Mouse (Mus musculus) embryonic fibroblast, embryonic 13.5 days (primary cell): ENCODE results near the gene Gm38431. TPM values are rescaled to one million over a fixed set of nuclear protein-coding genes. Genes with fewer than 3 reads are reported as not detected.

ENCODE experiments used
- H3K27ac ChIP-seq: 2 replicates; pipeline ENCODE4 v1.5.1; 2012; ENCODE audit warnings: low read length, control low read depth, inconsistent platforms; ENCODE audit not compliant: insufficient read depth
- H3K4me1 ChIP-seq: 2 replicates; pipeline ENCODE4 v1.6.1; 2011; ENCODE audit warnings: low read length; ENCODE audit not compliant: control insufficient read depth, insufficient read depth
- H3K4me3 ChIP-seq: 2 replicates; pipeline ENCODE4 v1.5.1; 2011; ENCODE audit warnings: mild to moderate bottlenecking, control low read depth, low read length; ENCODE audit not compliant: insufficient read depth
- CTCF ChIP-seq: IDR thresholded peaks from 2 replicates; pipeline ENCODE4 v1.5.1; 2011; ENCODE audit warnings: mild to moderate bottlenecking, control low read depth, low read length, moderate library complexity, borderline replicate concordance; ENCODE audit not compliant: insufficient read depth
- POLR2A ChIP-seq: IDR thresholded peaks from 2 replicates; pipeline ENCODE4 v1.6.1; 2011; ENCODE audit warnings: low read depth, mild to moderate bottlenecking, control low read depth, low read length, moderate library complexity
- polyA plus RNA-seq: library from polyadenylated mRNA; stranded (reverse); fragments of >200 nt; gene quantifications from 2 replicates; pipeline ENCODE4 v1.2.4, GENCODE M21; 2011; ENCODE audit warnings: low read depth; ENCODE audit not compliant: missing spikeins, insufficient read length

The Gm38431 gene
- polyA plus RNA-seq, result 2.4 and 5.2 TPM in 2 replicates

DNA sequence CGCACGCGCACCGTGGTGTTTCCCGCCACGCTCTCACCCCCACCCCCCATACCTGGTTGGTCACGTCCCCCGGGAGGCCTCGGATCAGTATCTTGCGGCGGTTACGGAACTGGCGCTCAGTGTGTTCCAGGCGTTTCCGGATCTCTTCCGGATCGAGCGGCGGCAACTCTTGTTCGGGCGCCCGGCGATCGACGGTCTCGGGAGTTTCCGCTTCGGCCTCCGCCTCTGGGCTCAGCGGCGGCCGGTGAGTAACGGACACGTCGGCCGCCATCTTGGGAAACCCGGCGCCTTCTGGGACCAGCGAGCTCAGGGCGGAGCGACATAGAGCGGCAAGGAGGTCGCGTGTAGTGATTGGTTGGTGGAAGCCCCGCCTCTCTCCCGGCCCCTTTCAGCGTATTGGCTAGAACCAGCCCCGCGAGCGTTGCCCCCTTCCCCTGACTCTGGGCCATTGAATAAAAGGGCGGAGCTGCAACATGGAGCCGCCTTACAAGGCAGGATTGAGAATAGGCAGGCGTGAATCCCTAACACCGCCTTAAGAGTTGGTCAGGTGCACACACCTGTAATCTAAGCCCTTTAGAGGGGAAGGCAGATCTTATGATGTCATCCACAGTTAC is at the start of gene Gm38431, which contains the start of gene Raver1:
Gene Gm38431, minus strand, starts transcription at position 291 of the 614 bp plus-strand sequence.
Gene Raver1, minus strand, starts transcription at position 302 of the 614 bp plus-strand sequence.
- TF ChIP-seq CTCF, result no peak
- TF ChIP-seq POLR2A, result peak; percentile 97
- no peaks in the 10 kb centered on the region for H3K4me1 ChIP-seq
- peak within 1 kb of the TSS; percentile 84 for H3K4me3 ChIP-seq
- H3K27ac ChIP-seq, result peak within 1 kb of the TSS; percentile 88

DNA sequence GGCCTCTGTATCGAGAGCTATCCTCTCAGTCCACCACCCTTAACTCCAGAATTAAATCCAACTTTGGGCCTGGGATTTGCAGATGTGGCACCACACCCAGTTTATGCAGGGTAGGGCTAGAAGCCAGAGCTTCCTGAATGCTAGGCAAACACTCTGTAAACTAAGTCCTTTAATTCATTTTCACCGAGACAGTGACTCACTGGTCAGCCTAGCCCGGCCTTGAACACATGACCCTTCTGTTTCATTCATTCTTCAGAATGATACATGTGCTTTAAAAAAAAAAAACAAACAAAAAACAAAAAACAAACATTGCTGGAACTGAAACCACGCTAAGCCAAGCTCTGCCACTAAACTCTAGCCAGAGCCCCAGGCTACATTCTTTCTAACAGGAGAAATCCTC is 46.6 kb upstream of the Gm38431 start:
- Histone ChIP-seq H3K27ac (no peak overlapping the region), H3K4me1 (peaks cover 12% of the 10 kb centered on the region), H3K4me3 (no peak overlapping the region)
- TF ChIP-seq POLR2A (no peak), CTCF (no peak)

DNA sequence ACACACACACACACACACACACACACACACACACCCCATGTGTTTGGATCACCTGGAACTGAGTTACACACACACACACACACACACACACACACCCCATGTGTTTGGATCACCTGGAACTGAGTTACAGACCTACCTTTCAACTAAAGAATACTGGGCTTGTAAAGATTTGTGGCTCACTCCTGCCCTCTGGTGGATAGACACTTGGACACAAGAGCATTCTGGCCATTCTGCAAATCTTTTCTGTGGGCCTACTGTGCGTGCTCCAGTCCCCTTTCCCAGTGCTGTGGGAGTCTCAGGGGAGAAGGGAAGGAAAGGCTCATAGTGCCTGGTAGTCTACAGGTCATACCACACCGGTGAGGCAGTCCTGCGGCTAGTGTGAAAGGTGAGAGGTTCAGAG is 45.4 kb upstream of the Gm38431 start:
- Histone ChIP-seq H3K4me3 (no peak overlapping the region), H3K27ac (no peak overlapping the region), H3K4me1 (peaks cover 12% of the 10 kb centered on the region)
- no peak for TF ChIP-seq CTCF
- TF ChIP-seq POLR2A, result no peak

DNA sequence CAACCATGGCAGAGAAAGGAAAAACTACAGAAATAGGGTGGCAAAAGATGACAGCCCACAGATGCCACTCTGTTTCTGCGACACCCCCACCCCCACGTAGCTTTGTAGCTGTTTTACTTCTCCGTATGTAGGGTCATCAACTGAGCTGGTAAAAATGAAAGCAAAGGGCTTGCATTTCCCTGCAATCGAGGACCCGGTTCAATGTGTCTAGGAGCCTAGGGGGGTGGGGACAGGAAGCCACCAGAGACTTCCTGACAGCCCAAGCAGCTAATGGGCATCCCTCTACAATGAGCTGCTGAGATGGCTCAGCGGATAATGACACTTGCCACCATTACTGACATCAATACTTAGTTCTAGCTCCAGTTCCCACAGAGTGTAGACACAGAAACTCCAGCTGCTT is 44.6 kb upstream of the Gm38431 start:
- Histone ChIP-seq H3K4me1 (peaks cover 12% of the 10 kb centered on the region), H3K4me3 (no peak overlapping the region), H3K27ac (peak overlapping the region; percentile 95)
- no peak for TF ChIP-seq CTCF

DNA sequence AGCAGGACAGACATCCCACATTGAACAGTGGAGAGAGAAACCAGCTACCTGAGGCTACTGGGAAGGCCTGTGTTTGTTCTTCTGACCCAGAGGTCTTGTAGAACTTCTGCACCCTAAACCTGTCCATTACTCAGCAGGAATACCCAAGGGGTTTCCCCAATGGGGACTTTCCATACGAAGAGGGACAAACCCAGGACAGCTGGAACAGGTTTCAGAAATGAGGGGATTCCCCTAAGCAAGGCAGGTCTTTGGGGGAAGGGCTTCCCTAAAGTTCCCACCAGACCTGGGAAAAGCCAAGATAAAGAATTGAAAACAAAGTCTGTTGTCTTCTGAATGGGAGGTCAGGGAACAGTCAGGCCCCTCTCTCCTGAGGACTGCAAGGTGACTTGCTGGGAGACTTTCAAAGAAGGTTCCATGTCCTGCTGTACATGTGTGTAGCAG is 44.2 kb upstream of the Gm38431 start:
- Histone ChIP-seq H3K27ac (peak overlapping the region; percentile 95), H3K4me3 (no peak overlapping the region), H3K4me1 (peaks cover 12% of the 10 kb centered on the region)
- TF ChIP-seq CTCF (no peak), POLR2A (no peak)

DNA sequence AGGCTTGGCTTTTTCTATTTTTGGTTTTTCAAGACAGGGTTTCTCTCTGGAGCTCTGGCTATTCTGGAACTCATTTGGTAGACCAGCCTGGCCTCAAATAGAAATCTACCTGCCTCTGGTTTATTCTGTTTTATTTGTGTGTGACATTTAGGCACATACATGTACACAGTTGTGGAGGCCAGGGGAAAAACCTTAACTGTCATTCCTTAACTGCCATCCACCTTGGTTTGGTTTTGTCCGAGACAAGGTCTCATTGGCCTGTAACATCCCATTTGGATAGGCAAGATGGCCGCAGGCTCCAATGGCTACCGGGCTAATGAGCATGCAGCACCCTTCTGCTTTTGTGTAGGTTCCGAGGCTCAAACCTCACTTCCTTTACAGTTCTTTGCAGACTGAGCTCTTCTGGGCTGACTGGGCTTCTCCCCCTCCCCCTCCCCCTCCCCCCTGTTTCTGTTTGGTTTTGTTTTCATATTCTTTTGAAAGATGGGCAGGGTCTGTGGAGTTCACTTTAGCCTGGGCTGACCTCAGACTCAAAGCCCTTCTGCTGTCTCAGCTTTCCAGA is 43.6 kb upstream of the Gm38431 start:
- Histone ChIP-seq H3K27ac (peak overlapping the region; percentile 95), H3K4me3 (no peak overlapping the region), H3K4me1 (peaks cover 12% of the 10 kb centered on the region)
- no peak for TF ChIP-seq POLR2A
- no peak for TF ChIP-seq CTCF

DNA sequence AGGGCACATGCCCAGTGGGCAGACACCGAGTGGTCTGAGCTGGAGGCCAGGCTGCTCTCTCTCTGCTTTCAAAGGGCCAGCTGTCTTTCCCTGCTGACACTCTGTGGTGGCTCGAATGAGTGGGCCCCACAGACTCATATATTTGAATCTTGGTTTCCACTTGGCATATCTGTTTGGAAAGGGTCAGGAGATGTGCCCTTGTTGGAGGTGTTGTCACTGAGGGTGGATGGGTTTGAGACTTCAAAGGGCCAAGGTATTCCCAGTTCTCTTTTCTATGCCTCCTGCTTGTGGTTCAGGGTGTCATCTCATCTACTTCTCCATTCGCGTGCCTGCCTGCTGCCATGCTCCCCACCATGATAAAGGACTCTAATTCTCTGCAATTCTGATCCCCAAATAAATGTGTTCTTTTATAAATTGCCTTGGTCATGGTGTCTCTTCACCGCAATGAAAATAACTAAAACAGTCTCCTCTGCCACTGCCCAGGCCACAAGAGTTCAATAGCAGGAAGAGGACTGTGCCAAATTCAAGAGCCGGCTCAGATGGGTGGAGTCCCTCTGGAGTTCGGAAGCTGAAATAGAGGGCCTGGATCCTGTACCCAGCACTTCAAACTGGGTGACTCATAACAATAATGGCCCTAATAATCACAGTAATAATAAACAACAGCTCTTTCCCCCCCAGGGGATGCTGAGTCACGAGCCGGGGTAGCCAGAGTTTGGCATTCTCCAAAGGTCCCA is 43.0 kb upstream of the Gm38431 start:
- peaks cover 12% of the 10 kb centered on the region for H3K4me1 ChIP-seq
- peak overlapping the region; percentile 95 for H3K27ac ChIP-seq
- TF ChIP-seq CTCF, result no peak
- no peak for TF ChIP-seq POLR2A
- no peak overlapping the region for H3K4me3 ChIP-seq

DNA sequence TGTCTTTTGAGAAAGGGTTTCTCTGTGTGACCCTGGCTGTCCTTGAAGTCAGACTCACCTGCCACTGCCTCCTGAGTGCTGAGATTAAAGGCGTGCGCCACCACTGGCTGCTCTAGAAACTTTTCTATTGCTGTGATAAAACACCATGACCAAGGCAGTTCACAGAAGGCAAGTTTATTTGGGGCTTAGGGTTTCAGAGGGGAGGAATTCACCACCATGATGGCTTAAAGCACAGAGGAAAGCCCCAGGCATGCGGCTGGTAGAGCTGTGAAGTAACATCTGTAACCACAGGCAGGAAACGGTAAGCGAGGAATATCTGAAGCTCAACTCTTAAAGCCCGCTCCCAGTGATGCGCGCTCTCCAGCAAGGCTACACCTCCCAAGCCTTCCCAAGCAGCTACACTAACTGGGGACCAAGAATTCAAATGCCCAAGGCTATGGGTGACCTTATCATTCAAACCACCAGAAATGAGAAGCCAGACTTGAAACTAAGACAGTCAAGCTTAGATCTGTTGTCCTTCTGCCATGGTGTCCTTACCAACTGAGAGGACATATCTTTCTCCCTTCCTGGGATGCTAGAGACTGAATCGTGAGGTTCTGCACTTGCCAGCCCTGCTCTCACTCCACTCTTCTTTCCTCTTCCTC is 41.4 kb upstream of the Gm38431 start:
- TF ChIP-seq CTCF, result no peak
- TF ChIP-seq POLR2A, result no peak

DNA sequence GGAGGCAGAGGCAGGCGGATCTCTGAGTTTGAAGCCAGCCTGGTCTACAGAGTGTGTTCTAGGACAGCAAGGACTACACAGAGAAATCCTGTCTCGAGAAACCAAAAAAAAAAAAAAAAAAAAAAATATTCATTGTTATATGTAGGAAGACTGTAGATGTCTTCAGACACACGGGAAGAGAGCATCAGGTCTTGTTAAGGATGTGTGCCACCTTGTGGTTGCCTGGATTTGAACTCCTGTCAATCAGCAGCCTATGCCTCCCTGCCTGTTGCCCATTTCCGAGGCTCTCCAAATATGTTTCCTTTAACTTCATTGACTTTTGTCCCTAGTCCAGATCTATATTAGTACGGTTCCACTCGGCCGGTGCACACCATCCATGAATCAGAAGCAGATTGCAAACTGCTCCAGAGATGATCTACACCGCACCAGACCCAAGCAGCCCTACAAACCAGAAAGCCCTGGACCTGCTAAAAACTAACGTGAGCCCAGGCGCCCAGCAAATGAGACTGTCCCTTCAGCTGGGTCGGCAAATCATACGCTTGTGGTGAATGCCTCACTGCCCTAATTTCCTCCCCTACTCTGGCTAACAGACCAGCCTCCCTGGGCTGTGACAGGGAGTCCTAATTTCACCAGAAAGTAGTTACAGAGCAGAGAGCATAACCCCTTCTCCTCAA is 40.4 kb upstream of the Gm38431 start:
- Histone ChIP-seq H3K4me1 (peaks cover 12% of the 10 kb centered on the region), H3K4me3 (no peak overlapping the region), H3K27ac (no peak overlapping the region)
- no peak for TF ChIP-seq CTCF
- TF ChIP-seq POLR2A, result no peak

More for the DNA sequence above, 41.4 kb upstream of the Gm38431 start:
- no peak overlapping the region for H3K4me3 ChIP-seq
- H3K4me1 ChIP-seq, result peaks cover 12% of the 10 kb centered on the region
- no peak overlapping the region for H3K27ac ChIP-seq
